Mouse (Mus musculus) heart, embryonic 11.5 days (tissue): Measurements from ENCODE around the gene Dgki. TPM values are rescaled to one million over a fixed set of nuclear protein-coding genes. Genes with fewer than 3 reads are reported as not detected.

Experiments used
- ATAC-seq: fragments of 200-750 bp; cut with Nextera tagmentation; replicated peaks from 2 replicates; pipeline ENCODE4 v1.8.0; 2017; ENCODE audit warnings: moderate library complexity; ENCODE audit not compliant: insufficient number of reproducible peaks, low FRiP score, low TSS enrichment
- H3K27ac ChIP-seq: fragments of 300-500 bp; sonication (generic); 2 replicates; pipeline ENCODE4 v1.5.1; 2014; ENCODE audit warnings: mild to moderate bottlenecking, low read depth, low read length
- H3K27me3 ChIP-seq: fragments of 300-500 bp; sonication (generic); 2 replicates; pipeline ENCODE4 v1.6.1; 2014; ENCODE audit warnings: mild to moderate bottlenecking, low read length, mixed read lengths; ENCODE audit not compliant: control insufficient read depth, insufficient read depth
- H3K36me3 ChIP-seq: fragments of 300-500 bp; sonication (generic); 2 replicates; pipeline ENCODE4 v1.6.1; 2014; ENCODE audit warnings: mild to moderate bottlenecking, low read length, moderate library complexity, mixed read lengths; ENCODE audit not compliant: control insufficient read depth, insufficient read depth
- H3K4me1 ChIP-seq: fragments of 300-500 bp; sonication (generic); 2 replicates; pipeline ENCODE4 v1.6.1; 2014; ENCODE audit warnings: low read length; ENCODE audit not compliant: control insufficient read depth, insufficient read depth
- H3K4me2 ChIP-seq: fragments of 300-500 bp; sonication (generic); 2 replicates; pipeline ENCODE4 v1.6.1; 2014; ENCODE audit warnings: mild to moderate bottlenecking, moderate library complexity
- H3K4me3 ChIP-seq: fragments of 300-500 bp; sonication (generic); 2 replicates; pipeline ENCODE4 v1.5.1; 2014; ENCODE audit warnings: low read depth, low read length
- H3K9ac ChIP-seq: fragments of 300-500 bp; sonication (generic); 2 replicates; pipeline ENCODE4 v1.6.1; 2014; ENCODE audit warnings: mild to moderate bottlenecking, low read depth, low read length, moderate library complexity
- H3K9me3 ChIP-seq: fragments of 300-500 bp; sonication (generic); replicated peaks from 2 replicates; pipeline ENCODE4 v1.6.1; 2016; ENCODE audit warnings: low read length; ENCODE audit not compliant: control insufficient read depth
- WGBS: fragments of 180-500 bp; shearing (Covaris S2); extraction: QIAGEN DNeasy Blood & Tissue Kit; methylation state at CpG from one replicate; pipeline ENCODE4 v1.1.7; 2014; ENCODE audit not compliant: insufficient replicate concordance; 5-methylcytosine and 5-hydroxymethylcytosine counted together
- polyA plus RNA-seq: library from polyadenylated mRNA; unstranded; fragments of >200 nt; fragmentation: Nextera tagmentation; extraction: Ambion mirVana; gene quantifications from 2 replicates; pipeline ENCODE4 v1.2.1, GENCODE M21; 2014

The Dgki gene
- polyA plus RNA-seq, 1 experiment from 2014 or later = 1.0 TPM

GRCm38 (mm10) chr6:37284879-37285278 lies 15.1 kb downstream of the Dgki start:
- no peaks in the 10 kb centered on the region for H3K36me3 ChIP-seq
- peaks cover 22% of the 10 kb centered on the region for H3K4me1 ChIP-seq
- no peaks in the 10 kb centered on the region for H3K9me3 ChIP-seq
- H3K4me2 ChIP-seq = no peak overlapping the region
- WGBS = 85% methylated on average over 9 of the region's 9 CpGs
- no peak for ATAC-seq
- no peak overlapping the region for H3K9ac ChIP-seq
- no peak overlapping the region for H3K27ac ChIP-seq
- no peaks in the 10 kb centered on the region for H3K27me3 ChIP-seq
- no peak overlapping the region for H3K4me3 ChIP-seq

DNA sequence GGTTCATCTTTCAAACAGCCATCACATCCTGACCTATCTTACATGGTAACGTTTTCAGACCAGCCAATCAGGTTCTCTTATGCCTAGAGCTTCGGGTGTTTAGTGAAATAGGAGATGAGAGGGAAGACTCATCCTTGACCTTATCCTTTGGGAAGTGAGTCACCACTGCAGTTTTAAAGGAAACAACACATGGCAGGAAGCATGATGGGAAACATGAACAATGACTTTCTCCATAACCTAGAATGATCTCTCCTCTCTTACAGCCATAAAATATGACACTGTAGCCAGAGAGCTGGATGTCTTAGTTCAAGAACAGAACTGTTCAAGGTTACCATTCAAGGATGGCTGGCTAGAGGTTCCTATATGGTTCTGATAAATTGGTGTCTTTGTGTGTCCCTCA lies 16.6 kb downstream of the Dgki start:
- Histone ChIP-seq H3K4me3 (no peak overlapping the region), H3K9me3 (no peaks in the 10 kb centered on the region), H3K4me1 (peaks cover 22% of the 10 kb centered on the region), H3K4me2 (no peak overlapping the region), H3K27me3 (no peaks in the 10 kb centered on the region), H3K9ac (no peak overlapping the region), H3K36me3 (no peaks in the 10 kb centered on the region), H3K27ac (no peak overlapping the region)
- WGBS = 44% methylated on average over 2 of the region's 2 CpGs
- ATAC-seq = no peak

GRCm38 (mm10) chr6:37282659-37283058 lies 17.3 kb downstream of the Dgki start:
- no peaks in the 10 kb centered on the region for H3K27me3 ChIP-seq
- no peaks in the 10 kb centered on the region for H3K36me3 ChIP-seq
- H3K9ac ChIP-seq = no peak overlapping the region
- H3K27ac ChIP-seq = peak overlapping the region; percentile 25; the same call in 1 of the 2 replicates
- H3K9me3 ChIP-seq = no peaks in the 10 kb centered on the region
- peaks cover 22% of the 10 kb centered on the region for H3K4me1 ChIP-seq
- H3K4me3 ChIP-seq = no peak overlapping the region
- WGBS = 21% methylated on average over 1 of the region's 1 CpGs
- ATAC-seq = no peak
- H3K4me2 ChIP-seq = no peak overlapping the region

DNA sequence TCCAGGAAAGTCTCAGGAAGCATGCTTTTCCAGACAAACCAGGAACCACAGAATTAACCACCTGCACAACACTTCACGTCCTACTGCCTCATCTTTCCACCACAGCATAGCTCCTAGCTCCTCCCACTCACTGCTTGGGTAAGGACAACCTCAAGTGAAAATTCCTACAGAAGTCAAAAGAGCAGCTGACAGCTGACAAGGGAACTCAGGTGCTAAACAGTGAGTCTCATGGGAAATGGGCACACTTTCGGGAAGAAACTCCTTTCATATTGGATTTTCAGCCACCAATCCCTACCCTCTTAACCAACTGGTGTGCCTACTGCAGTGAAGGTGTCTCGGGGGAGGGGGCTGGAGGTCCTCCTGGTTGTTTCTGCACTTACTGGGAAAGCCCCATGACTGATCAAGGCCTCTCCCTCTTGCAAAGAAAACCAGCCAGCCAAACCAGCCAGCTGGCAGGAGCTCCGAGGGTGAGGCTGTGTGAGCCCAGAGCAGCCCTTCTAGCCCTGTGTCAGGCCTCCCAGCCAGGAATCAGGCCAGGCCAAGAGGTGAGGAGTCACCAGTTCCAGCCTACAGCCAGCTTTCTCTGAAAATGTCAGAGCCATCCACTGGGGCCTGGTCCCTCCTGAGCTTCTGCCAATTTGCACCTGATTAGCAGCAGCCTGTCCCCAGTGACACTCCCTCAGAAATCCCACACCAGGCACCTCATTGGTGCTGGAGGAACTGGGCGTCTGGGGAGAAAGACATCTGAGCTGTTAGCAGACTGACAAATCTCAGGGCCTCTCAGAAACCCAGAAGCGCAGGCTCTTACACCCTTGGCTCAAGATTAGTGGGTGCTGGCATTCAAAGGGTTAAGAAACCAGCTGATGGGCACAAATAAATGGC lies 22.9 kb downstream of the Dgki start:
- ATAC-seq = no peak
- Histone ChIP-seq H3K27ac (peak overlapping the region; percentile 2), H3K27me3 (no peaks in the 10 kb centered on the region), H3K9me3 (no peaks in the 10 kb centered on the region), H3K4me1 (peaks cover 24% of the 10 kb centered on the region), H3K4me3 (no peak overlapping the region), H3K9ac (no peak overlapping the region), H3K4me2 (no peak overlapping the region), H3K36me3 (no peaks in the 10 kb centered on the region)
- 37% methylated on average over 6 of the region's 6 CpGs for WGBS

DNA sequence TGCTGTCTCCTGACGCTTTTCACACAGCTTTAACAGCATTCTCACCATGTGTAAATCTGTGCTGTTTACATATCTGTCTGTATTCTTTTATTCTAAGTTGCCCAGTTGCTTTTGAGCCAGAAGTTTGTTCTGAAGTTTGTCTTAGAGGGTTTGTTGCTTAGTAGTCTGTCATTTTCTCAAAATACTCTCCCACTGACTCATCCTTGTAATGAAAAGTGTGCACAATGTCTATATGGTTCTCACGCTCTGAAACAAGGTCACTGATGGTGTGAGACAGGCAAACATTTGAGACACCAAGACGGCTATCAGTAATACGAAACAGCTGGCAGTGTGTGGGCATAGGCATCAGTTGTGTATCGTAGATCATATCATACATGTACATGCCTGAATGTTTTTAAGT lies 23.8 kb downstream of the Dgki start:
- Histone ChIP-seq H3K9me3 (no peaks in the 10 kb centered on the region), H3K27me3 (no peaks in the 10 kb centered on the region), H3K4me2 (no peak overlapping the region), H3K4me3 (no peak overlapping the region), H3K4me1 (peaks cover 17% of the 10 kb centered on the region), H3K27ac (no peak overlapping the region), H3K36me3 (no peaks in the 10 kb centered on the region), H3K9ac (no peak overlapping the region)
- ATAC-seq = no peak
- WGBS = 37% methylated on average over 5 of the region's 5 CpGs

DNA sequence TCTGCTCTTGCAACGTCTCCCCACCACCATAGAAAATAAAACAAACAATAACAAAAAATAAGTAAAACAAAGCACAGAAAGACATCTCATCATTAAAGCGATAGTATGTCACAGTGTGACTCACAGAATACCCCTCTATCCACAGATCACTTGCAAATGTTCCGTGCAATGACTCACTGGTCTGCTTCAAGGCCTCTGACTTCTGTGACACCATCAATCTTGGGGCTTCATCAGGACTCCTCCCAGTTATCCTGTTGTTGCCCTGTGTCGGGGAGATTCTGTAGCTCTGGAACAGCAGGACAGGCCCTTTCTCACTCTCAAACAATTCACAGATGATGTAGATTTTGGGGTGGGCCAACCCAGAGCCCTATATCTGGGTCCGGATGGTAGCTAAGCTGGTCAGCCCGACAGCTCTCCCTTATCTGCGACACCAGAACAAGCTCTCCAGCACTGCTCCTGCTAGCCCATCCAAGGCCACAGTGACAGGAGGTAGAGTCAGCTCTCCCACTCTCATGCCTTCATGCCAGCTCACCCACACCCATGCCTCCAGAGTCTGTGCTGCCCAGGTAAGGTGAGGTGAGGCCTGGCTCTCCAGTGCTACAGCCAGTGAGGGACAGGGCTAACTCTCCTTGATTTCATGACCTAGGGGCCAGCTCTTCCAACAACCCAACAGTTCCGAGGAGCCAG lies 28.9 kb downstream of the Dgki start:
- H3K27me3 ChIP-seq = no peaks in the 10 kb centered on the region
- 50% methylated on average over 8 of the region's 8 CpGs for WGBS
- ATAC-seq = no peak
- no peak overlapping the region for H3K4me3 ChIP-seq
- H3K4me2 ChIP-seq = no peak overlapping the region
- no peaks in the 10 kb centered on the region for H3K9me3 ChIP-seq
- no peaks in the 10 kb centered on the region for H3K36me3 ChIP-seq
- H3K4me1 ChIP-seq = peaks cover 5% of the 10 kb centered on the region
- no peak overlapping the region for H3K27ac ChIP-seq
- no peak overlapping the region for H3K9ac ChIP-seq

DNA sequence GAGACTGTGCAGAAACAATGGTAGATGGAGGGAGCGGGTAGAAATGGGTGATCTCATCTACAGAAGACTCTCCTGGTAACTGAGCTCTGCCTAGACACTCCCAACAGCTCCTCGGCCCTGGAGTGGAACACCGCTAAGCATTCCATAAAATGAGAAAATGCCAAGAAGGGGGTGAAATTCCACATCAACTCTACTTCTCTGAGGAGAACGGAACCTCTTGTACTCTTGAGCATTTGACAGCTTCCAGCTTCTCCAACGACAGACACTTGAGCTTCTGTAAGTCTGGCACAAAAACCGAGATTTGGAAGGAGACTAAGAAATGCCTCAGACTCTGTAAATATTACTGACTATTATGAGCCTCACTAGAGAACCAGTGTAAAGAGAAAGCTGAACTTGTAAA lies 31.4 kb downstream of the Dgki start:
- Histone ChIP-seq H3K9ac (no peak overlapping the region), H3K4me3 (no peak overlapping the region), H3K27me3 (no peaks in the 10 kb centered on the region), H3K4me1 (no peaks in the 10 kb centered on the region), H3K9me3 (0 out of 2 replicates have a peak, but pooled peaks cover 3% of the 10 kb centered on the region), H3K36me3 (no peaks in the 10 kb centered on the region), H3K4me2 (no peak overlapping the region), H3K27ac (no peak overlapping the region)
- no peak for ATAC-seq
- 64% methylated on average over 6 of the region's 6 CpGs for WGBS

DNA sequence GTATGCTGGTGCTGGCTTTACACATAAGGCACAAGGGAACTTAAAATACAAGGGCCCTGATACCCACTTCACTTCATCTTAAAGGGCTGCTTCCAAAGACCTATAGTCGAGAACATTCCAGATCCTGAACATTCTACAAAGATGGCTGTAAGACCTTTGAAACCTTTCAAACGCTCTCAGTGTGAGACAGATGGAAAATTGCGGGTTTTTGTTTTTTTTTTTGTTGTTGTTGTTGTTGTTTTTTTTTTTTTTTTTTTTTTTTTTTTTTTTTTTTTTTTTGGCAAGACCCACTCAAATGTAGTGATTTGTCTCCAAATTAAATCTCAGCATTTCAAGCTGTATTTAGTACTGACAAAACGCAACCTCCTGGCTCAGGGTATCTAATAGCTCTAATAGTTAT lies 32.0 kb downstream of the Dgki start:
- Histone ChIP-seq H3K9ac (no peak overlapping the region), H3K27ac (no peak overlapping the region), H3K27me3 (no peaks in the 10 kb centered on the region), H3K36me3 (no peaks in the 10 kb centered on the region), H3K9me3 (0 out of 2 replicates have a peak, but pooled peaks cover 3% of the 10 kb centered on the region), H3K4me2 (no peak overlapping the region), H3K4me1 (no peaks in the 10 kb centered on the region), H3K4me3 (no peak overlapping the region)
- no peak for ATAC-seq
- 84% methylated on average over 4 of the region's 4 CpGs for WGBS
